Mouse (Mus musculus) CH12.LX (cell line): ENCODE data around the gene Dact3.

Experiments used
- CTCF ChIP-seq, 2 experiments: IDR thresholded peaks in 1 of 2; conservative IDR thresholded peaks in 1 of 2; 2 replicates each; pipeline ENCODE4 v1.5.1; 2011 to 2012; ENCODE audit warnings: low read depth in 2 of 2, low read length in 2 of 2, improper control_type of control experiment in 1 of 2, inconsistent platforms in 1 of 2, mild to moderate bottlenecking in 1 of 2, moderate library complexity in 1 of 2
- E2F4 ChIP-seq: IDR thresholded peaks from 2 replicates; pipeline ENCODE4 v1.6.1; 2011; ENCODE audit warnings: low read depth, low read length, improper control_type of control experiment; ENCODE audit not compliant: insufficient replicate concordance
- JUND ChIP-seq: conservative IDR thresholded peaks from 2 replicates; pipeline ENCODE4 v1.6.1; 2011; ENCODE audit warnings: low read depth, low read length, improper control_type of control experiment
- POLR2A ChIP-seq: IDR thresholded peaks from 2 replicates; pipeline ENCODE4 v1.6.1; 2011; ENCODE audit warnings: low read depth, mild to moderate bottlenecking, improper control_type of control experiment, low read length
- USF2 ChIP-seq: conservative IDR thresholded peaks from 2 replicates; pipeline ENCODE4 v1.6.1; 2011; ENCODE audit warnings: low read depth, low read length, improper control_type of control experiment

DNA sequence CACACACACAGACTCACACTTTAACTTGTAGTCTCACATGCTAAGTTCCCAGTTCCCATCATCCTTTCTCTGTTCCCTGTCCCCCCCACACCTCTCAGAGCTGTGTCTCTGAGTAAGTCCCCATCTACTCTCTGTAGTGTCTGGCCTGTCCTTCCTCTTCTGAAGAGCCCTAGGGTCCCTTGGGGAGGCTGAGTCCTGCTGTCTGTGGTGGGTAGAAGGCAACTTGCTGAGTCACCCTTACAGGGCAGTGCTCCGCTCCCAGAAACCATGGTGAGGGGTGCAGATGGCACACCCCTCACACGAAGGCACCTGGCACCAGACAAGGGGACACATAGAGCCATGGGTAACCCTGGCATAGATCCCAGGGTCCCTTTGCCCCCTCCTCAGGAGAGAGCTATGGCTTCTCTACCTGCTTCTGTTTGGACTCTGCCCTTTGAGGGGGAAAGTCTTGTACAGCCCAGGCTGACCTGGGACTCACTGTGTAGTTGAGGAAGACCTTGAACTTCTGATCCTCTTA, 28.4 kb downstream of the Dact3 start:
- TF ChIP-seq POLR2A = no peak
- no peak for TF ChIP-seq JUND
- TF ChIP-seq USF2 = no peak
- TF ChIP-seq E2F4 = no peak
- no peak for TF ChIP-seq CTCF (conservative IDR thresholded peaks at IDR 0.05 in 1 of 2, IDR thresholded peaks at IDR 0.05 in 1 of 2; ENCODE audit: low read depth in 2 of 2, low read length in 2 of 2)
